Mouse (Mus musculus): ENCODE measurements around the gene Sdf4.

GRCm38 (mm10) chr4:155964396-155964795 is 28.3 kb upstream of the Sdf4 start:
- TF ChIP-seq CTCF (IDR thresholded peaks at IDR 0.05; ENCODE audit: low read depth, low read length) (no peak), TAL1 (conservative IDR thresholded peaks at IDR 0.05; ENCODE audit: low read depth, low read length) (no peak)
